Mouse (Mus musculus) liver (tissue): ENCODE results near the gene Notch4.

Source experiments
- DNase-seq: peaks from one replicate; pipeline ENCODE4 v3.0.0-alpha.2; 2020; ENCODE audit warnings: mixed read lengths

The Notch4 gene

GRCm38 (mm10) chr17:34572361-34572760, 8.3 kb downstream of the Notch4 start:
- DNase-seq, result no peak

GRCm38 (mm10) chr17:34576577-34576976, 12.5 kb downstream of the Notch4 start:
- DNase-seq, result no peak

- no peak for DNase-seq
Measured at GRCm38 (mm10) chr17:34578070-34578469, 14.0 kb downstream of the Notch4 start.

DNA sequence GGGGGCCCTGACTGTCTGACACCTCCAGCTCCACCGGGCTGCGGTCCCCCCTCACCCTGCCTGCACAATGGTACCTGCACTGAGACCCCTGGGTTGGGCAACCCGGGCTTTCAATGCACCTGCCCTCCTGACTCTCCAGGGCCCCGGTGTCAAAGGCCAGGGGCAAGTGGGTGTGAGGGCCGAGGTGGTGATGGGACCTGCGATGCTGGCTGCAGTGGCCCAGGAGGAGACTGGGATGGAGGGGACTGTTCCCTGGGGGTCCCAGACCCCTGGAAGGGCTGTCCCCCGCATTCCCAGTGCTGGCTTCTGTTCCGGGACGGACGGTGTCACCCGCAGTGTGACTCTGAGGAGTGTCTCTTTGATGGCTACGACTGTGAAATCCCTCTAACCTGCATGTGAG, 18.5 kb downstream of the Notch4 start:
- DNase-seq, result no peak

DNA sequence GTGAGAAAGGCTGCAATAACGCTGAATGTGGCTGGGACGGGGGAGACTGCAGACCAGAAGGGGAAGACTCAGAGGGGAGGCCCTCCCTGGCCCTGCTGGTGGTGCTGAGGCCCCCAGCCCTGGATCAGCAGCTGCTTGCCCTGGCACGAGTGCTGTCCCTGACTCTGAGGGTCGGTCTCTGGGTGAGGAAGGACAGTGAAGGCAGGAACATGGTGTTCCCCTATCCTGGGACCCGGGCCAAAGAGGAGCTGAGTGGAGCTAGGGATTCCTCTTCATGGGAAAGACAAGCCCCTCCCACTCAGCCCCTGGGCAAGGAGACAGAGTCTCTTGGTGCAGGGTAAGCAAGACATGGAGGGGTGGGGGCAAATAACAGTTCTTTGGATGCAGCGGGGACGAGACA, 19.3 kb downstream of the Notch4 start:
- no peak for DNase-seq

DNA sequence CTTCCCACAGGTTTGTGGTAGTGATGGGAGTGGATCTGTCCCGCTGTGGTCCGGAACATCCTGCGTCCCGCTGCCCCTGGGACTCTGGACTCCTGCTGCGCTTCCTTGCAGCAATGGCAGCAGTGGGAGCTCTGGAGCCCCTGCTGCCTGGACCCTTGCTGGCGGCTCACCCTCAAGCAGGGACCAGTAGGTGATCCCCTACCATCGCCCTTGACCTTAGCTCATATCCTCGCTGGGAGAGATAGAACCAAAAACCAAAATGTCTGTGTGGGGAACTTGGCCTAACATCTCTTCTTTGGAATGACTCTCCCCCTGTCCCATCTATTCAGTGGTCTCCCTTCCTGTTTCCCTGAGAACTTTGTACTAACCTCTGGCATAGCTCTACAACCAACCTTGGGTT, 19.8 kb downstream of the Notch4 start:
- no peak for DNase-seq

DNA sequence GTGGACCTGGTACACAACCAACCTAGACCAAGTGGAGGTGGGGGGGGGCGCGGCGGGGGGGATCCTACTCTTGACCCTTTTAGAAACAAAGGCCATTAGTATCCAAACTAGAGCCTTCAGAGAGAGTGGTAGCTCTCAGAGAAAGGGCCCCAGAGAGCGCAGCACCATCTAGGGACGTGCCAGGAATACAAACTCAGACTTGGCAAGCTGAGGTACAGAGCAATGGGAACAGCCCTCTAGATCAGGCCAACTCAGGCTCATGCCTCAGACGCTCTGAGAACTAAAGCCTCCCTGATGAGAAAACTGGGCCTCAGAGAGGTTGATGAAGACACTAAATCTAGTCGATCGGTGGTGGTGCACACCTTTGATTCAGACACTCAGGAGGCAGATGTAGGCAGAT, 21.1 kb downstream of the Notch4 start:
- no peak for DNase-seq

- no peak for DNase-seq
Measured at GRCm38 (mm10) chr17:34585877-34586771, 22.1 kb downstream of the Notch4 start.

DNA sequence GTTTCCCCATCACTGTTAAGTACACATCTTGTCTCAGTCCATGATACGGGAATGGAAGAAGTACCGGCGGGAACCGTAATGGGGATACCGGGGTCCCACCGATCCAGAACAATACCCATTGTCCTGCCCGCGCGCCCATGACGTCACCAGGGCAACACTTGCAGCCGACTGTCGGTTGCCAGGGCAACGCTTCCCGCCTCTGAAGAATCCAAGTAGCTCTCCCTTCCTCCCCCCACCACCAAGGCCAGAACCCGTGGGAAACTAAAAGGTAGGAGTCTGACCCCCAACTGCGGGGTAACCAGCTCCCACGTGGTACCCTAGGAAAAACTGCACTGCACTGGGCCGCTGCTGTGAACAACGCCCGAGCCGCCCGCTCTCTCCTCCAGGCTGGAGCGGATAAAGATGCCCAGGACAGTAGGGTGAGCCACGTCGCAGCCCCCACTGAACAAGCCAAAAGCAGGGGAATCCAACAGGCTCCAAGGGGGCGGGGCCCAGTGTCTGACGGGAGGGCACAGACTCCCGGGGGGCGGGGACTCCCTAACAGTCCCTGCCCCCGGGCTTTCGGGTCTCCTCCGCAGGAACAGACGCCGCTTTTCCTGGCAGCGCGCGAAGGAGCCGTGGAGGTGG, 22.8 kb downstream of the Notch4 start:
- peak; percentile 93 for DNase-seq

- peak; percentile 98 for DNase-seq
Measured at GRCm38 (mm10) chr17:34587423-34587811, 23.3 kb downstream of the Notch4 start.

GRCm38 (mm10) chr17:34587814-34588213, 23.7 kb downstream of the Notch4 start:
- no peak for DNase-seq

DNA sequence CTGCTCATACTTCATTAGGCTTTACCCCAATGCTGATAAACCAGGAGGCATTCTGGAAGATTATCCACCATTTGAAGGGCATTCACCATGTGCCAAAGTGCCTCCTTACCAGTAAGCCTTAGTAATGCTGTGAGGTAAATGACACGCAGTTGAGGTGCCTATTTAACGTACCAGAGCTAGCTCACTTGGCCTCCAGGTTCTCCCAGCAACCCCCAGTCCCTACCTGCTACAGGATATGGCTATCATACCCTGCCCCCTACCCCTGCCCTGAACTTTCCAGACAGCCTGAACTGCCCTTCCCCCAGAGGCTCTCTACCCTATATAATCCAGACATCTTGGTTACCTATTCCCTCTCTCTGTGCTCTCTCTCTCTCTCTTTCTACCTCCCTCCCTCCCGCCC, 24.7 kb downstream of the Notch4 start:
- DNase-seq, result no peak

DNA sequence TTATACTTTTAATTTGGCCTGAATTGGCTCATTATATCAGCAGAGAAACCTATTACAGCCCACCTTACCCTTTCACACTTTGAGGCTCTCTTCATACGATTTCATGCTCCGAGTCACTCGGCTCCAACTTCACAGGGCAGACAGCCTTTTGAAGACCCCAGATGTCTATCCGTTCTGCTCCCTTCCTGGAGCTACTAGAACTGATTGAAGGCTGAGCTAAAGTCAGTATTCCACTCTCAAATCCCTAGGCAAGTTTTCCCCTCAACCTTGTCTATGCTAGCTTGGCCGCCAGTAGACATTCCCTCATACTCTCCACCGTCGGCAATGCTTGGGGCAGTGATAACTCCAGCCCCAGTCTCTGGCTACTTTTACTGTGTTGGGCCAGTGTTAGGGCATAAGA, 25.1 kb downstream of the Notch4 start:
- DNase-seq, result no peak

- DNase-seq, result peak; percentile 39
Measured at GRCm38 (mm10) chr17:34589681-34590101, 25.6 kb downstream of the Notch4 start, which contains the start of gene Gpsm3. Gpsm3 (plus strand) TSS chr17:34589806.

- DNase-seq, result no peak
Measured at GRCm38 (mm10) chr17:34590154-34590987, 26.3 kb downstream of the Notch4 start.

- peak; percentile 62 for DNase-seq
Measured at GRCm38 (mm10) chr17:34591029-34591993, 27.2 kb downstream of the Notch4 start, which contains the start of gene Pbx2. Pbx2 (plus strand) TSS chr17:34591266.

DNA sequence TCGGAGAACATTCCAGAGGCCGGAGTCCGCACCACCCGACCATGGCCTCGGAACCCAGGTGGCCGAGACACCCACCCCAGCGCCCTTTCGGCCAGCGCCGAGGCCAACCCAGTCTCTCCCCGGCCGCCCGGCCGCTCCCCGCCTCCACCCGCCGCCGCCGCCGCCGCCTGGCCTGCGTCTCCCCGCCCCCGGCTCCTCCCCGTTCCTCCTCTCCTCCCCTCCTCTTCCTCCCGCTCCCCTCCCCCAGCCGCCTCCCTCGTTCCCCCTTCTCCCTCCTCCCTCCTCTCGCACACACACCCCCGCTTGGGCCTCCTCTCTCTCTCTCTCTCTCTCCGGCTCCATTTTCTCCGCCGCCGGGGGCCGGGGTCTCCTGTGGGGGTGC, 27.9 kb downstream of the Notch4 start:
- DNase-seq, result peak; percentile 96

- no peak for DNase-seq
Measured at GRCm38 (mm10) chr17:34592581-34593549, 28.8 kb downstream of the Notch4 start.

GRCm38 (mm10) chr17:34593752-34594525, 29.9 kb downstream of the Notch4 start:
- peak; percentile 29 for DNase-seq

- DNase-seq, result no peak
Measured at GRCm38 (mm10) chr17:34596098-34596497, 32.0 kb downstream of the Notch4 start.
